Mouse (Mus musculus): ENCODE measurements around the gene Evc2.

- TF ChIP-seq CHD2 (IDR thresholded peaks at IDR 0.05; ENCODE audit: low read depth, low read length), result no peak
- TF ChIP-seq HCFC1 (IDR thresholded peaks at IDR 0.05; ENCODE audit: borderline replicate concordance, insufficient read depth, low read length), result no peak
- no peak for TF ChIP-seq ZC3H11A (IDR thresholded peaks at IDR 0.05; ENCODE audit: borderline replicate concordance, low read depth, low read length)
- no peak for TF ChIP-seq MAFK (IDR thresholded peaks at IDR 0.05; ENCODE audit: insufficient read depth, low read depth, low read length)
These were observed 17.5 kb upstream of the Evc2 start for GRCm38 (mm10) chr5:37320761-37321160.

Measured in ES-E14 (cell line).